7 mouse cellular contexts compared by ENCODE assay signal in the genomic region with DNA sequence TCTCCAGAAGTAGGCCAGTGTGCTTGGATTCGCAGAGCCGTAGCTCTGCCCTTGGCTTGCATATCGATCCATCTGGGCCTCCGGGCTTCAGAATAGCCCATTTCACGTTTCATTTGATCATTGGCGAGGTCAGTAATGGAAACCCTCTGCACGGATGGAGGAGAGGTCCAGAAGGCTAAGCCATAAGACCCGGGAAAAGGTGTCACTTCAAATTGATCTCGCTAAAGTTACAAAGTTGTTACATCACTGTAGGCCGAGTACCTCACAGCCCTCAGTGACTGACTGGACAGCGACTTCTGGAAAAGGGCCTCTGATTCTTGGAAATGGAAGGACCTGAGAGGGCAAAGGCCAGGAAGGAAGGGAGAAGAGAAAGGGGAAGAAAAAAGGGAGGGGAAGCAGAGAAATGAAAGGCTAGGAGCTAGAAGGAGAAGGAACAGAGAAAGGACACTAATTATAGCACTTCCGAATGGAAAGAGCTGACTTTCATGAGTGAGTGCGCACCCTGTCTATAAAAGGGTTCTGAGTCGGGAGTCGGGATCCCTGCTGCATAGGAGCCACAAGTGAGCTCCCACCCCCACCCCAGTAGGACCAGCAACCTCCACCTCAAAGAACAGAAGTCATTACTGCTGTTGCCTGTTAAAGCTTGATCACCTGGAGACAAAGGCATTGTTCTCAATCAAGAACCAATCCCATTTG. TPM values are rescaled to one million over a fixed set of nuclear protein-coding genes. Genes with fewer than 3 reads are reported as not detected.
DNase-seq lines count a peak whose midpoint lies in the region; ATAC-seq and TF ChIP-seq lines count a peak whose summit lies in the region.

No protein-coding gene starts in this region.

- H3K27ac ChIP-seq in lung, postnatal 0 days (ENCODE audit: low read length): no peak overlapping the region; the same call in 1 of the 2 replicates
- H3K27ac ChIP-seq in forebrain, embryonic 13.5 days: 0 out of 2 replicates have a peak overlapping the region, but pooled peaks have one; percentile 84
- no peak overlapping the region; the same call in 1 of the 2 replicates for H3K27ac ChIP-seq in limb, embryonic 12.5 days
- no peak overlapping the region for H3K27ac ChIP-seq in stomach, embryonic 14.5 days (ENCODE audit: low read length)

- no peak overlapping the region for H3K9ac ChIP-seq in lung, postnatal 0 days (replicated peaks; ENCODE audit: low read depth)
- H3K9ac ChIP-seq in forebrain, embryonic 13.5 days: peak overlapping the region; percentile 79
- no peak overlapping the region for H3K9ac ChIP-seq in limb, embryonic 12.5 days (replicated peaks)
- H3K9ac ChIP-seq in stomach, embryonic 14.5 days (replicated peaks; ENCODE audit: low read depth, low read length): no peak overlapping the region

- H3K4me3 ChIP-seq in lung, postnatal 0 days (ENCODE audit: low read depth, low read length): peak overlapping the region; percentile 80
- peak overlapping the region; percentile 79 for H3K4me3 ChIP-seq in forebrain, embryonic 13.5 days
- peak overlapping the region; percentile 79 for H3K4me3 ChIP-seq in limb, embryonic 12.5 days (replicated peaks)
- H3K4me3 ChIP-seq in stomach, embryonic 14.5 days (ENCODE audit: low read depth, low read length): peak overlapping the region; percentile 78; the same call in 1 of the 2 replicates

- H3K36me3 ChIP-seq in lung, postnatal 0 days (ENCODE audit: insufficient read depth, low read length): no peaks in the 10 kb centered on the region
- H3K36me3 ChIP-seq in forebrain, embryonic 13.5 days (ENCODE audit: poor library complexity, severe bottlenecking): no peaks in the 10 kb centered on the region
- H3K36me3 ChIP-seq in limb, embryonic 12.5 days: no peaks in the 10 kb centered on the region
- H3K36me3 ChIP-seq in stomach, embryonic 14.5 days (ENCODE audit: control insufficient read depth, insufficient read depth, low read length): no peaks in the 10 kb centered on the region

- ATAC-seq in lung, postnatal 0 days: no peak
- ATAC-seq in forebrain, embryonic 13.5 days: no peak
- ATAC-seq in limb, embryonic 12.5 days (ENCODE audit: insufficient number of reproducible peaks, insufficient read depth, low FRiP score, low TSS enrichment, low read depth): no peak
- ATAC-seq in stomach, embryonic 14.5 days (ENCODE audit: insufficient number of reproducible peaks, insufficient read depth, low FRiP score, low read depth): no peak

- H3K4me1 ChIP-seq in lung, postnatal 0 days (ENCODE audit: insufficient read depth, low read depth, low read length): peaks cover 4% of the 10 kb centered on the region; the same call in 1 of the 2 replicates
- peaks cover 34% of the 10 kb centered on the region for H3K4me1 ChIP-seq in forebrain, embryonic 13.5 days
- H3K4me1 ChIP-seq in limb, embryonic 12.5 days (replicated peaks): peaks cover 26% of the 10 kb centered on the region
- H3K4me1 ChIP-seq in stomach, embryonic 14.5 days (ENCODE audit: control insufficient read depth, insufficient read depth, low read length): peaks cover 10% of the 10 kb centered on the region; the same call in 1 of the 2 replicates

- no peak for TF ChIP-seq CTCF in lung, postnatal 0 days (IDR thresholded peaks at IDR 0.05)

- no peak for TF ChIP-seq EP300 in lung, postnatal 0 days (IDR thresholded peaks at IDR 0.05)

- peak overlapping the region; percentile 95 for H3K4me2 ChIP-seq in lung, postnatal 0 days (replicated peaks; ENCODE audit: low read depth, low read length)
- peak overlapping the region; percentile 79 for H3K4me2 ChIP-seq in forebrain, embryonic 13.5 days
- peak overlapping the region; percentile 90 for H3K4me2 ChIP-seq in limb, embryonic 12.5 days
- peak overlapping the region; percentile 82; the same call in 1 of the 2 replicates for H3K4me2 ChIP-seq in stomach, embryonic 14.5 days (replicated peaks; ENCODE audit: low read depth, low read length)

- 26% methylated on average over 15 of the region's 15 CpGs for WGBS in lung, postnatal 0 days
- 22% methylated on average over 15 of the region's 15 CpGs for WGBS in forebrain, embryonic 13.5 days
- WGBS in limb, embryonic 12.5 days: 16% methylated on average over 15 of the region's 15 CpGs
- 25% methylated on average over 15 of the region's 15 CpGs for WGBS in stomach, embryonic 14.5 days

- no peaks in the 10 kb centered on the region for H3K27me3 ChIP-seq in lung, postnatal 0 days (replicated peaks; ENCODE audit: insufficient read depth, low read length)
- peaks cover 15% of the 10 kb centered on the region for H3K27me3 ChIP-seq in forebrain, embryonic 13.5 days
- peaks cover 31% of the 10 kb centered on the region for H3K27me3 ChIP-seq in limb, embryonic 12.5 days
- peaks cover 3% of the 10 kb centered on the region; the same call in 1 of the 2 replicates for H3K27me3 ChIP-seq in stomach, embryonic 14.5 days (ENCODE audit: control insufficient read depth, insufficient read depth, low read length)

- H3K9me3 ChIP-seq in lung, postnatal 0 days (ENCODE audit: low read length): no peaks in the 10 kb centered on the region
- H3K9me3 ChIP-seq in forebrain, embryonic 13.5 days (replicated peaks): 0 out of 2 replicates have a peak, but pooled peaks cover 1% of the 10 kb centered on the region
- H3K9me3 ChIP-seq in limb, embryonic 12.5 days: 0 out of 2 replicates have a peak, but pooled peaks cover under 1% of the 10 kb centered on the region
- H3K9me3 ChIP-seq in stomach, embryonic 14.5 days (ENCODE audit: control insufficient read depth, low read depth, low read length): no peaks in the 10 kb centered on the region

- peak; percentile 16 for DNase-seq in lung, postnatal 0 days (ENCODE audit: low spot score)
- no peak for DNase-seq in lung, adult 18-20 months
- no peak for DNase-seq in gastrocnemius, adult 18-20 months (ENCODE audit: low spot score)
- no peak for DNase-seq in cerebellum, adult 11 months

RNA-seq across cellular contexts. Expression of a gene that starts 3.5 kb away (rescaled TPM):
- polyA plus RNA-seq in lung, postnatal 0 days (2015; fragmentation: Nextera tagmentation; extraction: Ambion mirVana): 4.1 and 4.8 TPM in 2 replicates
- polyA plus RNA-seq in forebrain, embryonic 13.5 days (2015; fragmentation: Nextera tagmentation; extraction: Ambion mirVana): 9.7 and 9.8 TPM in 2 replicates
- polyA plus RNA-seq in limb, embryonic 12.5 days (2016; fragmentation: Nextera tagmentation; extraction: Ambion mirVana): 6.5 and 7.8 TPM in 2 replicates
- 3.4 and 3.7 TPM in 2 replicates for polyA plus RNA-seq in stomach, embryonic 14.5 days (2014; fragmentation: Nextera tagmentation; extraction: Ambion mirVana)
- under 1 TPM; 0.25 to 0.69 TPM for total RNA-seq in gastrocnemius, adult 18-20 months (2021)
